Mouse (Mus musculus): ENCODE results near the gene Rack1.
A peak's percentile ranks its signal among the peaks of the same experiment; 100 is the strongest.

The Rack1 gene

DNA sequence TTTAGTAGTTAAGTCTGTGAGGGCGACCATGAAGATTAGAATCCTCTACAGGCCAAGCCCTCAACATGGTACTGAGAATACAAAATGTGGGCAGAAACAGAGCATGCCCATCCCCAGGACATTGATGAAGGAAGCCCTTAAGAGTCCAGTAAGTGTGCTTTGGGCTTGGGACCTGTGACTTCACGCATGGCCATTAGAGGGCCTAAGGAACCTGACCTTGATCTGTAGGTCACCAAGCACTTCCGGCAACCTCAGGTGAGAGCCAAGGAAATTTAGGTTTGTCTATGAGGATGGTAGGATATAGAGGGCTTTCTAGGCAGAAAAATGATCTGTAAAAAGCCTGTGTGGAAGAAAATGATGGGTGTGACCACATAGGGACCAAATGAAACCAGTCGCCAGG lies 3.8 kb upstream of the Rack1 start:
- no peak for DNase-seq

DNA sequence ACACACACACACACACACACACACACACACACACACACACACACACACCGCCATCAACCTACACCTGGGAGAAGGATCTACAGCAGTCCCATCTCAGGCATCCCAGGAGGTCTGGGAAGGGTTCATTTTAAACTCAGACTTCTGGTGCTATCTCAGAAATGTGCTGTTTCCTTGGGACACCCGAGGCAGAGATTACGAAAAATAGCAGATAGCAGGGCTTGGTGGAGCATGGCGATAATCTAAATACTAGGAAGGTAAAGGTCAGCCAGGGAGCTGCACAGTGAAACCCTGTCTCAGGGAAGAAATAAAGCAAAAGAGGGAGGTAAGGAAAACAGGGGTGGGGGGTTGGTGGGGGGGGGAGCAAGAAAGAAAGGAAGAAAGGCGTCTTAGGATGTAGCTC lies 2.8 kb upstream of the Rack1 start:
- DNase-seq: no peak

DNA sequence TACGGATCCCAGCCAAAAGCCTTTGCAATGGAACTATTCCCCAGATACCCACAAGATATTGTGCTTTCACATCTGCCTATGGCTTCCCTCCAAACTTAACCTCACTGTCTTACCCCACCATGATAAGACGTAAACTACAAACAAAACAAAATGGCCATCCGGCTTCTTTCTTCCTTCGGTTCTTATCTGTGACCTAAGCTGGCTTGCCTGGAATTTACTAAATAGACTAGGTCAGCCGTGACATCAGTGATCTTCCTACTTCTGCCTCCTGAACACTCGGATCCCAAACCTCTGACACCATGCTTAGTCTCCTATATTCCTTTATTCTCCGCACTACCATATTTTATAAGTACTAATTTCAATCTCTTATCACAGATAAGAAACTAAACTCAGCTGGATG lies 1.8 kb upstream of the Rack1 start:
- no peak for DNase-seq

DNA sequence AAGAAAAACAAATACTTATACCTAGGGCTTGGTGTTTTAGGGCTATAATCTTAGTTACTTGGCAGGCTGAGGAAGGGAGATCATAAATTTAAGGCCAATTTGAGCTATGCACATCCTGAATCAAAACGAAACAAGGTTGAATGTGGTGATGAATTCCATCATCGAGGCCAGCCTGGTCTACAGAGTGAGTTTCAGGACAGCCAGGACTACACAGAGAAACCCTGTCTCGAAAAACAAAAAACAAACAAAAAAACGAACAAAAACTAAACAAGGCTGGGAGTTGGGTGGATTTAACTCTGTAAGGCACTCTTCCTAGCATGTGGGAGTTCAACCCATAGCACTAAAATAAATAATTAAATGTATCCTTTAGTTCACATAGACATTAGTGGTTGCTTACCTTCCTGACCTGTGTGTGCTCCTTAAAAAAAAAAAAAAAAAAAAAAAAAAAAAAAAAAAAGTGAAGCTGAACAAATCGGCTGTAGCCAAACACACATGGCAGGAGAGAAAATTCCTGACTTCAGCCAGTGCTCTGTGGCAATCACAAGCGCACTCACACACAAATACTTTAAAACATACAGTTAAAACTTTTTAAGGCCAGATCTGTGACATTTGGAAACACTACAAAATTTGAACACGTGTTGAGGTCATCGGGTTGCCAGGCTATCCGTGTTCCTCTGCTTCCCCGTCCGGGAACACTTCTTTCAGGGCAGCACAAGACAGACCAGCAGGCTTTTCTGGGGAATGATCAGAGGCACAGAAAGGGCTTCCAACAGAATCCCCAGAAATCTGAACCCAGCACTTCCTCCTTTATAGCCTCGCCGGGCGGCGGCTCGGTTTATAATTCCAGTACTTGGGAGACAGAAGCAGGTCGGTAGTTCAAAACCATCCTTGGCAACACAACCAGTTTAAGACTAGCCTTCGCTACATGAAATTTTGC lies 880 bp upstream of the Rack1 start:
- DNase-seq: no peak

DNA sequence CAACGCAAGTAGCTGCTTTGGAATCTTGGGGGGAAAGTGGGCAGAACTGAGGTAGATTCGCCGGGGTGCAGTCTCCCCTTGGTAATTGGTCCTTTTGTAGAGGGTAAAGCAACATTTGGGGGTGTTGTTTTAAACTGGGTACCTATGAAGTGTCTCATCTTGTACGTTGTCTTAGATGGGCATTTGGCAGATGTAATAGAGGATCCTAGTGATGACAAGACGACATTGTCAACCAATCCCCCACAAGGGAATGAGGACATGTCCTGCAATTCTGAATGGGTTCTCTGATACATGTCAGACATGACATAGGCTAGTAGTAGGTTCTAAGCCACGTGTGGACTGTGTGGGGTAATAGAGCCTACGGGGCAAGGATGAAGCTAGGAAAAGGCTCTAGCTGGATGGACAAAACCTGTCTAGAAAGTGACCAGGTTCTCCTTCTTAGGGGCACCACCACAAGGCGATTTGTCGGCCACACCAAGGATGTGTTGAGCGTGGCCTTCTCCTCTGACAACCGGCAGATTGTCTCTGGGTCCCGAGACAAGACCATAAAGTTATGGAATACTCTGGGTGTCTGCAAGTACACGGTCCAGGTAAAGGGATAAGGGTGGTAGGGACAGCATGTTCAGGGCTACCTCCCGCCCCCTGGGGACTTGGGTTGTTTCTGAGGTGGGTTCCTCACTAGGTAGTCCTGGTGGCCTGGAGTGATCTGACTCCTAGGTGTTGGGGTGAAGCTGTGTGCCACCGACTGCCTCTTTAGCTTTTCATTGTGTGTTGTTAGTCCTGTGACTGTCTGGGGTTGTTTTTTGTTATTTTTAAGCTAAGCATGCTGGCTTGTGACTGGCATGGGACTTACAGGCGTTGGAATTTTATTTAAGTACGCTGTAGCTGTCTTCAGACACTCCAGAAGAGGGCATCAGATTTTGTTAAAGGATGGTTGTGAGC lies 2.0 kb downstream of the Rack1 start:
- DNase-seq: no peak

DNA sequence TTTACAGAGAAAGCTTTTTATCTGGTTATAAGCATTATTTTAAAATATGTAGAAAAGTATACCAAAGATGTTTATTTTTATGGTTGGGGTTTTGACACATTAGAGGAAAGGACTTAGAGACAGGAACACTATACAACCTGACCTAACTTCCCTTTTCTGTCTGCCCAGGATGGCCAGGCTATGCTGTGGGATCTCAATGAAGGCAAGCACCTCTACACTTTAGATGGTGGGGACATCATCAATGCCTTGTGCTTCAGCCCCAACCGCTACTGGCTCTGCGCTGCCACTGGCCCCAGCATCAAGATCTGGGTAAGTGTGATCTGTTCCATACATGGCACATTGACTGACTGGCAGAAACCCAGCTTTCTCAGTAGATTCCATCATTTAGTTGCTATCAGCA lies 3.9 kb downstream of the Rack1 start:
- no peak for DNase-seq

DNA sequence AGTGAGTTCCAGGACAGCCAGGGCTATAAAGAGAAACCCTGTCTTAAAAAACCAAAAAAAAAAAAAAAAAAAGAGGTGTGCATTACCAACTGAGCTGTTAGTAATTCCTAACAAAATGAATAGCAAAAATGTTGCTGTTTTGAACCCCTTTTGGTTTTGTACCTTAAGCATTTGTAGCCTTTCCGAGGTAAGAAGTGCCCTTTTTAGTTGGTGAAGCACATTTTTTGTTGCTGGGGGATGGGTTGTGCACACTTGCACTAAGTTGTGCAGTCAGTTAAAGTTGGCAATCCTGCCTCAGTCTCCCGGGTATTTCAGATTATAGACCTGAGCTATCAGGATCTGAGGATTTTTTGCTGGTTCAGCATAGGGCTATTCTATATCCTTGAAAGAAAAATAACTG lies 4.8 kb downstream of the Rack1 start:
- no peak for DNase-seq

DNA sequence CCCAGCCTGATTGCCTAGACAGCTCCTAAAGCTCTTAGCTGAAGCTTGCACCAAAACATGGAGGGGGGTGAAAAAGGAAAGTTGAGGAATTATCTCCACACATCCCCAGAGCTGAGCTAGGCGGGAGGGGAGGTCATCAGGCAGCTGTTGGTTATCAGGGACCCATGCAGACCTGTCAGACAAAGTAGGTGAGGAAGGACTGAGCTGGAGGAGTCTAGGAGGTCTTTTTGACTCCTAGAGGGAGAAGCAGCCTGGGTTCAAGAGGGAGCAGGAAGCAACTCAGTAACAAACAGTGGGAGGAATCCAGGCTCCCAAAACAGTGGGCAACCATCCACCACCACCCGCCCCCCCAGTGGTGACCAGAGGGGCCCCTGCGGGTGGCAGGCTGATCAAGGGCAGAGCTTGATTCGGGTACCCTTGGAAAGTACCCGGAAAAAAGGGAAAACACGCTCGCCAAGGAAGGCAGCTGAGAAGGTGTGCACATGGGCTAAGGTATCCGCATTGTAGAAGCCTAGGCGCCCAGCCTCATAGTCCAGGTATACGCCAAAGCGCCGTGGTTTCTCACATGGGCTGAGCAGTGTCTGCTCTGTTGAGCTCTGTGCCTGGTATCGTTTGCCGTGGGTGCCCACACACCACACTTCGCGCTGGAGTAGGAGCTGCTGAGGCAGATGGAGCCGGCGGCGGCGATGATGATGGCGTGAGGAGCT lies 6.9 kb downstream of the Rack1 start:
- peak; percentile 20 for DNase-seq

DNA sequence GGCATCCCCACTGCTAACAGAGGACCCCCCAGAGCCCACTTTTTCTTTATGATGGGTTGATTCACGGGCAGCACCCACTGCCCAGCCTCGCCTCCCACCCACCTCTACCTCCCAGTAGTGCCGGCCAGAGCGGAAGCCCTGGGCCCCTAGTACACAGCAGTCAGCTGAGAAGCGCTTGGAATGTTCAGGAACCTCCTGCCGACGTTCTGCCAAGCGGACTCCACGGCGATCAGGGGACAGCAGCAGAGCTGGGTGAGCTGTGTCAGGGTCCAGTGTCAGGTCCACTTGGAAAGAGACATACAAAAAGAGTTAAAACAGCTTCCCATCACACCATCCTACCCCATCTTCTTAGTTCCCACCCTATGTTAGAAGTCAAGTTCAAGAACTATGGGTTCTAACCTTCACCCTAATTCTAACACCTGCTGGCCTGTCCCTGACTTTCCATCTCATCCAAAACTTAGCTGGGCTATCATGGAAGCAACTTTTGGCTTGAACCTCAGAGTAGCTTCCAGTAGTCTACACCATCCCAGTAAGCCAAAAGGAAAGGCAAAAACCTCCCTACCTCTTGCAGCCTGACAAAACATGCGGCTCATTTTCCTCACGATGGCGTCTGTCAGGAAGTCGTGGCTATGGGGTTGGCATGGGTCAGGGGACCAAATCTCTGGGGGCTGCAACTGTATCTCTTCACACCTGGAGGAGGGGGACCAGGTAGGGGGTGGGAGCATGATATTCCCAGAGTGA lies 7.6 kb downstream of the Rack1 start:
- DNase-seq: peak; percentile 21

DNA sequence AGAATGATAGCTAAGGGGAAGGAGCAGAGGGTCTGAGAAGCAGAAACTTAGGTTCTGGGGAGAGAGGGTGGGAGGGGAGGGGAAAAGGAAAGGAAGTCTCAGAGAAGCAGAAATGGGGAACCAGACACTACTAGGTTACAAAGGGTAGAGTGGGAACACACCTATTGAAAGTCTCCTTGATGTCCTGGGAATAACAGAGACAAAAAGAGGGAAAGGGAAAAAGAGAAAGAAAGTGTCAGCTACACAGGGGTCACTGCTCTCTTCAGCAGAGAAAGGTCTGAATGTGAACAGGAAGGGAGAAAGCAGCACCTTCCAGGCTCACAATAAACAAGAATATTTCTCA lies 8.1 kb downstream of the Rack1 start:
- DNase-seq: no peak

DNA sequence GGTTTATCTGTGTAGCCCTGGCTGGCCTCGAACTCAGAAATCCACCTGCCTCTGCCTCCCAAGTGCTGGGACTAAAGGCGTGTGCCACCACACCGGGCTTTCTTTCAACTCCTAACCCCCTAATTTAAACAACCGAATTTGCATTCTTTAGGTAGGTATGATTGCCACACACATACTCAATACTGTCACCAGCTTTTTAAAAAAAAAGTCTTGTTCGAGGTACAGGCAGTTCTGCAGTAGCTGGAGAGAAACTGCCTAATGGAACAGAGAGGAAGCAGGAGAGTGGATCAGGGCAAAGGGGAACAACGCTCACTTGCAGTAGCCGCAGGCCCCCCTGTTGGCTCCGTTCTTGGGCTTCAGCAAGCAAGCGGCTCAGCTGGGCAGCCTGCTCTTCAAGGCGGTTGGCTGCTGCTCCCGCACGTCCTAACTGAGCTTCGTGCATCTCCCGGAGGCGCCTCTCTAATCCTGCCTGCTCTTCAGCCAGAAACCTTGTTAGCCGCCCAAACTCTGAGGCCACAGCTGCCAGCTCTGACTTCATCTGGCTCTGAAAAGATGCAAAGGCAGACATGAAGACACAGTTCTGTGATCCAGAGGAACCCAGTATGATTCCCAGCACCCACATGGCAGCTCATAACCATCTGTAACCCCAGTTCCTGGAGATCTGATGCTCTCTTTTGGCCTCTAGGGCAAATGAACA lies 8.8 kb downstream of the Rack1 start:
- DNase-seq: peak; percentile 33

DNA sequence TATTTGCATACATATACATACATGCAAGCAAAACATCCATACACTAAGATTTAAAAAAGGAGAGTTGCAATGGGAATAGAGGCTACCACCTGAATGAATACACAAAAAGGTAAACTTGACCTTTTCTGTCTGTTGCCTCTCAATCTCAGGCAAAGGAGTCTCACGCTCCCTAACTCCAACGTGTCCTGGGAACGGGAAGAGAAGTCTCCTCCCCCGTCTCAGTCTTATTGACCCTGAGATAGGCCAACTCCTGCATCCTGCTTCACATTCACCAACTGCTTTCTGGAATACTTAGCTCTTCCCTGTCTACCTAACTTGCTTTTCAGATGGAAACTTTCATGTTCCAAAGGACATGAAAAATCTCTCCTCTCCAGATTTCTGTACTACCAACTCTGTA lies 9.3 kb downstream of the Rack1 start:
- DNase-seq: no peak

DNA sequence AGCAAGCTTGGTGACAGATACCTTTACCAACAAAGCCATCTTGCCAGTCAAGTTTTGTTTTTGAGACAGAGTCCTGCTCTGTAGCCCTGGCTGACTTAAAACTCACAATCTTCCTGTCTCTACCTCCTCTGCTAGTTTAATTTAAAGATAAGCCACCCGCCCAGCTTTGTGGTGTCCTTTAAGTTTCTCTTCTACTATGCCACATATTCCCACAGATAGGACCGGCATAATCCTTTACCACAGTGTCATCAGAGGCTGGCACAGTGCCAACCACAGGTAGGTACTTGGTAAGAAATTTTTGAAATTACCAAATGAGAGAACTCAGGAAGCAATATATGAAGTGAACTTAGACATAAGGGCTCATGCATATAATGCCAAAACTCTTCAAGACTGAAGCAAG lies 10.0 kb downstream of the Rack1 start:
- DNase-seq: no peak

DNA sequence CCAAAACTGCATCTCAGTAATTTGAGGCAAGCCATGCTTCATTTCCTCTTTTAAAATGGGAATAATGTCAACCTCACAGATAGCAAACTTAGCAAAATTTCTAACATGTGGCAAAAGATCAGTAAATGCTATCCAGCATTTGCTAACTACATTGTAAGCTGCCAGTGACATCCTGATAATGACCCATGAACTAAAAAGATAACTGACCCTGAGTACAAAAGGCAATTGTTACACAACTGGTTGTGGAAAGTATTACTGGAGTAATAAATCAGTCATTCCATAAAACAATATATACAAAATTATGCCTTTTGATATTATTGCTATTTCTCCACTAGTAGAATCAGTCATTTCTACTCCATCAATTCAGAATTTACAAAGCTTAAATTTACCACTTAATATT lies 13.7 kb downstream of the Rack1 start:
- DNase-seq: no peak

DNA sequence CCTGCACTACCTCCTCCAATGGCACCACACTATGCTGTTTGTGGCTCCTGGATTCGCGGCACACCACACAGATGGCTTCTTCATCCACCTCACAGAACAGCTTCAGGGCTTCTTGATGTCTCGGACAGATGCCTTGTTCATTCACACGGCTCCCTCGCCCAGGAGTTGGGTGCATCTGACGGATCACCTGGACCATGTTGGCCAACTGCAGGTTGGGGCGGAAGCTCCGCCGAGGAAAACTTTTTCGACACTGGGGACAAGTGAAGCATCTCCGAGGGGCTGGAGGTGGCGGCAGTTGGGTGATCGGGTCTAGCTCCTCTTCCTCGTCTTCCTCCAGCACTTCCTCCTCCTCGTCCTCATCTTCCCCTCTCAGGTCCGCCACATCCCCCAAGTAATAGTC lies 15.7 kb downstream of the Rack1 start:
- no peak for DNase-seq

DNA sequence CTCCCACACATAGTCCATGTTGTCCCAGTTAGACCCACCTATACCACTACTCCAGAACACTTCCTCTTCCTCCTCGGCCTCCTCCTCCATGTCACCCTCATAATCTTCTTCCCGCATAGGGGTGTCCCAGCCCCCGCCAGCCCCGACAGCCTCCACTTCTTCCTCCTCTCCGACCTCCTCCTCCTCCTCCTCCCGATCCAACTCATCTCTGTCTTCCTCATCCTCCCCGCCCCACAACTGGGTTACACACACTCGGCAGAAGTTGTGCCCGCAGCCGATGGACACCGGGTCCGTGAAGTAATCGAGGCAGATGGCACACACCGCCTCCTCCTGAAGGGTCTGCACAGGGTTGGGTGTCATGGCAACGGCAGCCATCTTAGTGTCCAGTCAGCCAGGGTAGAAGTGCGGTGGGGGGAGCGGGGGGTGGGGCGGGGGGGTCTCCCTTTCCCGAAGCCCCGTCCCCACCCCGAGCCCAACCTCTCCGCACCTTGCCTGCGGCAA lies 16.2 kb downstream of the Rack1 start:
- peak; percentile 68 for DNase-seq

DNA sequence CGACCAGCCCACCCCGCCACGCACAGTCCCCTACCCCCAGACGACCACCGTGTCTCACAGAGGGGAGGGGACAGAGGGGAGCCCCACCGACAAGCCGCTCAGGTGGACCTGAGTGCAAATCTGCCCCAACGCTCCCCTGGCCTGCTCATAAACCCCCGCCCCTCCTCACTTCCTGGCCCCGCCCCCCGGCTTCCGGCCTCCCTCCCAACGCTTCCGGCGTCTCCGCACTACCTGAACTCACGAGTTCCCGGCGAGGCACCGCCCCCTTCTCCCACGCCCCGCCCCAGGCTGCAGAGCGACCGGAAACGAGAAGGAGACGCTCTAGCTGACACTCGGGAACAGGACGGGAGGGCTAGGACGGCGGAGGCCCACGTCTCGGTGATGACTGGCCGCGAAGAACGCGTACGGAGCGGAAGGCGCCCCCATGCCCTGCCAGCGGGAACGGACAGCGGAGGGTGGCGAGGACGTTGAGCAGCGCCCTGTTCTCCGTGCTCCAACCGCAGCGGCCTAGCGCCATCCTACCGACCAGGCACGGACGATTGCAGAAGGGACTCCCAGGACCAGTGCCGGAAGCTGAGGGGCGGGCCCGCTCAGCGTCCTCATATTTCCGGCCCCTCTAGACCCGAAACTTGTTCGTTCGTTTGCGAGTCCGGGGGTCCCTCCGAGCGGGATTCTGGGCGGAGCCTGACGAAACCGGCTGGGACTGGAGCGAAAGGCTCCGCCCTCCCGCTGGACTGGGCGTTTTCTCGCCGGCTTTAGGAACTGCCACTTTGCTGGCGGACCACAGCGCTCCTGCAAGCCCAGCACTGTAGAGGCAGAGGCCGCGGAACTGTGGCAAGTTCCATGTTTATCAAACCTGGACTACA lies 16.9 kb downstream of the Rack1 start, which contains the start of gene Trim41:
Gene Trim41 (minus strand): TSS at position 554 of the 866 bp plus-strand sequence.
- DNase-seq: peak; percentile 100

DNA sequence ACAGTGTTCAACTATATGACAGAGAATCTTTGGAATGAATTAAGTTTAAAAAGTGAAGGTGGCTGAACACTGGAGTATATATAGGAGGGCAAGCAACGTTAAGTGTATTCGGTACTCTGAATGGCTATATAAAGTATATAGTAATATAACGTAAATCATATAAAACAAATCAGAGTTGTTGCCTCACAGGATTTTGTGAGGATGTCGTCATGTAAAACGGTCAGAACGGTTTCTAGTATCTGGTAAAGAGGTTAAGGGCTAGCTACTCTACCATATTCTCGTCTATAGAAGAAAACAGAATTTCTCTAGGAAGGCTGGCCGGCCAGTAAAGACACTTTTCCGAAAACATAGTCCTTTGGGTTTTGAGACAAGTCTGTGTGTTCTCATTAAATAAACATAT lies 17.7 kb downstream of the Rack1 start:
- no peak for DNase-seq

DNA sequence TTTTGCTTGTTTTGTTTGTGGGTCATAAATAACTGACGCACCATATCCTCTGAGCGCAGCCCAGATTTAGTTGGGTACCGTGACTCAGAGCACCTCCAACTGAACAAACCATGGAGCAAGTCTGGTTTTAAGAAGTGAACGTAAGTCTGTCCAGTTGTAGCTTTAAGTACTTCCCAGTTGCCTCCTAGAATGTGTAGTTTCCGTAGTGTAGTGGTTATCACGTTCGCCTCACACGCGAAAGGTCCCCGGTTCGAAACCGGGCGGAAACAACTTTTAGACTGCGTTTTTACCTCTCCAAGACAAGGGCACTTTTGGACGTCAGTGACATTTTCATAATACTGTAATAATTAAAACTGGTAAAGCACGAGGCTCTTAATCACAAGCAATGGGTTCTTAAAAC lies 18.2 kb downstream of the Rack1 start:
- peak; percentile 88 for DNase-seq

DNA sequence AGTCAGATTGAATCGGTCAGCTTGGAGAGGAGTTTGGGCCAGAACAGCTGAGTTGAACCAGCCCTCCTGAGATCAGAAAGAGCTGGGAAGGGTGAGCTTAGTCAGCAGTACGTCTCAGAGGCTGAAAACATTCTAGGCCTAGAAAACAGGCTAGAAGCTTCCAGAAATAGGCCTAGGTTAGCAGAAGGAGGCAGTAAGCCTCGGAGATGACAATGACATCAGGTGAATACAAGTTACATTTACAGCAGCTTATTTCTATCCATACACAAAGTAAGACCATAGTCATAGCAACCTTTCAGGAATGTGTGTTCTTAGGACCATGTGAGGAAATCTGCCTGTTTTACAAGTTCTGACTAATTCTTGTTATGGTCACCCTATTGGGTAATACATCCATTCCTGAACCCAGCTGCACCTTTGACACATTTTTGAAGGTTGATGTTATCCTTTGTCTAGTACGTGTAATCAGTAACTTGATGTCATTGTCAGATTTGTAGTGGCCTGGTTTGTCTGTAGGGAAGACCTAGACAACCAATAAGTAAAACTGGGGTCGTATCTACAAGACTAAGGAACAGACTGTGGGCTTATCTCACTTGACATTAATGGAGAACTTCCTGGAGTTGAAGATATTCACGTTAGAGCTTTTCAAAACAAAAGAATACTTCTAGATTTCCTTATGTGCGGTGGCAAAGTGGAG lies 19.6 kb downstream of the Rack1 start:
- no peak for DNase-seq
